Comparison of ENCODE assay signal across 8 mouse cellular contexts in the genomic region with DNA sequence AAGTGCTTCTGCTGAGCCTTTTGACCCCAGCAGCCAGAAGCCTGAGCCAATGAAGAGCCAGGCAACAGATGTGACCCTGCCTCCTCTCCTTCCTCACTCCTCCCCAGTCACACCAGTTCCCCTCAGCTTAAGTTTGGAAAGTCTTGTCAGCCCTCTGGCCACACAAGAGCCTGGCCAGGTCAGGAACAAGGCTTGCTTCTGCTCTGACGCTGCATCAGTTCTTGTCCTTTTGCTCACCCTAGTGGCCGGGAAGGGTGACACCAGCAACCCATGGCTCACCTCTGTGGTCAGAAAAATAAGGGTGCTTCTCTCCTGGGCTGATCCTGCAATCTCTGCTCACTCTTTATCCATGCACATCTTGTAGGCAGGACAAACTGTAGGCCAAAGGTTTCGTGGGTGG. TPM values are rescaled to one million over a fixed set of nuclear protein-coding genes. Genes with fewer than 3 reads are reported as not detected.
A peak's percentile ranks its signal among the peaks of the same experiment; 100 is the strongest.
DNase-seq lines count a peak whose midpoint lies in the region; TF ChIP-seq lines count a peak whose summit lies in the region.

No protein-coding gene starts in this region.

- no peak overlapping the region for H3K9ac ChIP-seq in heart, adult 2 months (ENCODE audit: low read depth, low read length)

- no peak overlapping the region for H3K4me3 ChIP-seq in heart, adult 2 months

- H3K27ac ChIP-seq in heart, adult 2 months, result no peak overlapping the region

- 6% methylated on average over 3 of the region's 3 CpGs for WGBS in heart, adult 2 months

- H3K36me3 ChIP-seq in heart, adult 2 months (ENCODE audit: control insufficient read depth, insufficient read depth, low read length), result no peaks in the 10 kb centered on the region
- no peaks in the 10 kb centered on the region for H3K36me3 ChIP-seq in splenic B cell, adult 2 months (ENCODE audit: control insufficient read depth, insufficient read depth, low read length, poor library complexity, severe bottlenecking)

- peak; percentile 83 for TF ChIP-seq CTCF in heart, adult 2 months (IDR thresholded peaks at IDR 0.05)

- H3K79me2 ChIP-seq in heart, adult 2 months (replicated peaks; ENCODE audit: control insufficient read depth, insufficient read depth, low read length), result no peaks in the 10 kb centered on the region

- H3K4me1 ChIP-seq in heart, adult 2 months (ENCODE audit: control insufficient read depth, insufficient read depth, low read length), result no peaks in the 10 kb centered on the region; the same call in 1 of the 2 replicates

- no peaks in the 10 kb centered on the region for H3K27me3 ChIP-seq in heart, adult 2 months (ENCODE audit: control insufficient read depth, insufficient read depth, low read length)
- no peaks in the 10 kb centered on the region for H3K27me3 ChIP-seq in splenic B cell, adult 2 months (ENCODE audit: control insufficient read depth, insufficient read depth, low read length, poor library complexity, severe bottlenecking)

- peak; percentile 52 to 56 for DNase-seq in heart, adult 2 months
- DNase-seq in heart, adult 11 months, result no peak
- peak; percentile 66 for DNase-seq in ES-CJ7 (ENCODE audit: low read depth, low spot score)
- peak; percentile 75 for DNase-seq in embryo, embryonic 10.5 days (ENCODE audit: low spot score)
- peak; percentile 72 for DNase-seq in kidney, adult 18-20 months
- DNase-seq in lung, postnatal 10 days, result peak; percentile 80
- DNase-seq in splenic B cell, adult 2 months (ENCODE audit: low read depth, low spot score), result peak; percentile 74
- no peak for DNase-seq in frontal cortex, postnatal 25 days (ENCODE audit: low spot score in 2 of 2)

- TF ChIP-seq EP300 in heart, adult 2 months (IDR thresholded peaks at IDR 0.05; ENCODE audit: insufficient read depth, low read depth, low read length), result peak; percentile 80

- TF ChIP-seq POLR2A in heart, adult 2 months (IDR thresholded peaks at IDR 0.05; ENCODE audit: insufficient read depth, low read depth, low read length), result no peak

- intact Hi-C loops in heart, adult 2 months (cut with DNase I), result loop anchor here (1.0 kb wide), 1 partner anchor 103 kb away; no protein-coding TSS in a partner anchor

RNA-seq across cellular contexts. Expression of gene Pigt, which starts 23.5 kb away (rescaled TPM):
- total RNA-seq in heart, adult 2 months (2021), result 10 to 100 TPM; 31.3 to 31.5 TPM
- polyA plus RNA-seq in heart, adult 2 months (2012; rRNA removed), result 47.1 and 51.3 TPM in 2 replicates

RNA-seq across cellular contexts. Expression of gene Dbndd2, which starts 34.9 kb away (rescaled TPM):
- total RNA-seq in heart, adult 2 months (2021), result 10 to 100 TPM in 1 of 2 experiments, 1 to 10 TPM in 1; 8.0 to 10.3 TPM
- polyA plus RNA-seq in heart, adult 2 months (2012; rRNA removed), result 17.9 and 31.9 TPM in 2 replicates

RNA-seq across cellular contexts. Expression of gene Wfdc2, which starts 41.4 kb away (rescaled TPM):
- 1 to 10 TPM in 1 of 2 experiments, under 1 TPM in 1; 0.43 to 1.3 TPM for total RNA-seq in heart, adult 2 months (2021)
- polyA plus RNA-seq in heart, adult 2 months (2012; rRNA removed), result 0.50 and 78.4 TPM in 2 replicates

RNA-seq across cellular contexts. Expression of gene Trp53tg5, which starts 47.3 kb away (rescaled TPM):
- total RNA-seq in heart, adult 2 months (2021), result not detected
- not detected in 2 replicates for polyA plus RNA-seq in heart, adult 2 months (2012; rRNA removed)

RNA-seq across cellular contexts. Expression of gene Spint3, which starts 52.5 kb away (rescaled TPM):
- not detected for total RNA-seq in heart, adult 2 months (2021)
- not detected in 2 replicates for polyA plus RNA-seq in heart, adult 2 months (2012; rRNA removed)

Comparison
In these comparisons a context has a peak if more than half of its experiments do, and no peak if none do; other contexts are left out.
1. DNase-seq: peak in heart, adult 2 months (2 of 2), ES-CJ7 (single experiment), embryo, embryonic 10.5 days (single experiment), kidney, adult 18-20 months (single experiment), lung, postnatal 10 days (single experiment) and splenic B cell, adult 2 months (single experiment); none in heart, adult 11 months (single experiment) and frontal cortex, postnatal 25 days (0 of 2).